Mouse (Mus musculus) stomach, postnatal 0 days (tissue): ENCODE data around the gene Nt5c1a.

ENCODE experiments used
- CTCF ChIP-seq: IDR thresholded peaks from 2 replicates; pipeline ENCODE4 v1.5.1; 2016; ENCODE audit warnings: antibody characterized with exemption, low read depth, mild to moderate bottlenecking, moderate library complexity
- EP300 ChIP-seq: optimal IDR thresholded peaks from 2 replicates; pipeline ENCODE3; 2016; ENCODE audit warnings: antibody characterized with exemption

DNA sequence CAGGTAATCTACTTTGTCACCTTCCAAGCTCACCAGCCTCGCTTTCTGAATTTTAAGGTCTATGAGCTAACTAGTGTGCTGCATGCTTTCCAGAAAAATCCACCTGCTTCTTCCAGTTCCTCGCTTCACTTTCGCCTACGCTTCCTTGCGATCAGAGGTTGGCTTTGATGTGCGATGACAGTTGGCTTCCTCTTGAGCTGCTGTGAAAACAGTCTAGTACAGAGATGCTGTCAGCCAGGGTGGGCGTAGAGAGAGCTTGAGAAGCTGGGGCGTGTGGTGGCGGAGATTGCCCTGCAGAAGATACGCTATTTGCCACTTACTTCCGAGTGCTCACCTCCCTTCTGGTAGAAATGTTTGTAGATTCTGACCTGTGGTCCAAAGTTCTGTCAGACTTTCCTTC, 9.0 kb upstream of the Nt5c1a start:
- TF ChIP-seq CTCF (no peak), EP300 (no peak)
